In genomic region chr11:57975876-57976275, GRCm38 (mm10) we compare ENCODE assay signal across 25 mouse cellular contexts. TPM values are rescaled to one million over a fixed set of nuclear protein-coding genes. Genes with fewer than 3 reads are reported as not detected.
DNase-seq lines count a peak whose midpoint lies in the region; ATAC-seq and TF ChIP-seq lines count a peak whose summit lies in the region.
"Had no signal": no experiment of that assay in that cellular context is flagged by ENCODE, and none has a peak within 500 bp of the region (broad histone marks: within the 10 kb centered on the region; RNA-seq: fewer than 3 reads in every experiment).

No protein-coding gene starts in this region.

- no peak for TF ChIP-seq CTCF in intestine, postnatal 0 days (IDR thresholded peaks at IDR 0.05; ENCODE audit: low read depth)
- TF ChIP-seq CTCF in lung, adult 2 months (IDR thresholded peaks at IDR 0.05; ENCODE audit: insufficient read depth, low read length), result no peak
- TF ChIP-seq CTCF in stomach, postnatal 0 days (IDR thresholded peaks at IDR 0.05; ENCODE audit: low read depth), result no peak

- H3K4me3 ChIP-seq in intestine, embryonic 15.5 days (replicated peaks), result no peak overlapping the region
- no peak overlapping the region for H3K4me3 ChIP-seq in intestine, postnatal 0 days (ENCODE audit: low read depth, low read length)
- H3K4me3 ChIP-seq in lung, adult 2 months (replicated peaks; ENCODE audit: extremely low read depth, low read depth, low read length), result no peak overlapping the region
- H3K4me3 ChIP-seq in midbrain, embryonic 11.5 days (ENCODE audit: low read depth, low read length), result no peak overlapping the region
- no peak overlapping the region for H3K4me3 ChIP-seq in midbrain, embryonic 14.5 days (replicated peaks; ENCODE audit: low read depth, low read length)
- H3K4me3 ChIP-seq in stomach, postnatal 0 days (ENCODE audit: low read depth, low read length), result no peak overlapping the region
- H3K4me3 ChIP-seq: forebrain, embryonic 10.5 days; forebrain, embryonic 13.5 days; gastrocnemius, adult 2 months; heart, embryonic 12.5 days; heart, embryonic 15.5 days; hindbrain, embryonic 10.5 days; hindbrain, embryonic 13.5 days had no signal

- no peak for TF ChIP-seq POLR2A in lung, adult 2 months (IDR thresholded peaks at IDR 0.05; ENCODE audit: borderline replicate concordance, extremely low read depth, low read depth, low read length)

- ATAC-seq in intestine, embryonic 15.5 days, result 0 out of 2 replicates have a peak, but pooled peaks have one; percentile 35
- no peak for ATAC-seq in intestine, postnatal 0 days
- no peak for ATAC-seq in midbrain, embryonic 11.5 days (ENCODE audit: low FRiP score)
- ATAC-seq in midbrain, embryonic 14.5 days (ENCODE audit: low FRiP score, low TSS enrichment), result no peak
- peak; percentile 9; the same call in 1 of the 2 replicates for ATAC-seq in stomach, postnatal 0 days (ENCODE audit: low FRiP score, low TSS enrichment)
- no peak for ATAC-seq in frontal cortex, adult (ENCODE audit: low TSS enrichment)
- ATAC-seq: forebrain, embryonic 13.5 days; forebrain, embryonic 16.5 days had no signal

- no peaks in the 10 kb centered on the region for H3K9me3 ChIP-seq in intestine, embryonic 15.5 days
- H3K9me3 ChIP-seq in intestine, postnatal 0 days (ENCODE audit: control insufficient read depth), result no peaks in the 10 kb centered on the region
- H3K9me3 ChIP-seq in midbrain, embryonic 11.5 days (ENCODE audit: control insufficient read depth, low read length), result no peaks in the 10 kb centered on the region
- H3K9me3 ChIP-seq in midbrain, embryonic 14.5 days (ENCODE audit: control insufficient read depth, low read length), result no peaks in the 10 kb centered on the region
- H3K9me3 ChIP-seq in stomach, postnatal 0 days (ENCODE audit: control insufficient read depth, low read length), result no peaks in the 10 kb centered on the region
- H3K9me3 ChIP-seq: forebrain, embryonic 10.5 days; forebrain, embryonic 13.5 days; heart, embryonic 12.5 days; heart, embryonic 15.5 days; hindbrain, embryonic 10.5 days; hindbrain, embryonic 13.5 days had no signal

- peaks cover 4% of the 10 kb centered on the region for H3K4me1 ChIP-seq in intestine, embryonic 15.5 days (replicated peaks)
- H3K4me1 ChIP-seq in intestine, postnatal 0 days (replicated peaks; ENCODE audit: control insufficient read depth, insufficient read depth, low read length), result no peaks in the 10 kb centered on the region
- H3K4me1 ChIP-seq in lung, adult 2 months (ENCODE audit: control insufficient read depth, insufficient read depth, low read length), result no peaks in the 10 kb centered on the region
- H3K4me1 ChIP-seq in midbrain, embryonic 11.5 days (ENCODE audit: control insufficient read depth, insufficient read depth, low read length), result no peaks in the 10 kb centered on the region
- H3K4me1 ChIP-seq in midbrain, embryonic 14.5 days (ENCODE audit: control insufficient read depth, insufficient read depth, low read length), result no peaks in the 10 kb centered on the region
- H3K4me1 ChIP-seq in stomach, postnatal 0 days (replicated peaks; ENCODE audit: control insufficient read depth, insufficient read depth), result no peaks in the 10 kb centered on the region
- H3K4me1 ChIP-seq: forebrain, embryonic 13.5 days; heart, embryonic 15.5 days; hindbrain, embryonic 13.5 days had no signal

- no peak overlapping the region for H3K9ac ChIP-seq in intestine, embryonic 15.5 days
- no peak overlapping the region for H3K9ac ChIP-seq in intestine, postnatal 0 days (ENCODE audit: low read depth, low read length)
- no peak overlapping the region for H3K9ac ChIP-seq in midbrain, embryonic 11.5 days (ENCODE audit: low read length)
- no peak overlapping the region for H3K9ac ChIP-seq in midbrain, embryonic 14.5 days (replicated peaks; ENCODE audit: low read length)
- no peak overlapping the region for H3K9ac ChIP-seq in stomach, postnatal 0 days (ENCODE audit: low read length)
- H3K9ac ChIP-seq: forebrain, embryonic 13.5 days; heart, embryonic 12.5 days; heart, embryonic 15.5 days; hindbrain, embryonic 13.5 days had no signal

- DNase-seq in lung, adult 18-20 months, result peak; percentile 55 to 73
- DNase-seq in lung, adult 2 months, result no peak
- DNase-seq in midbrain, embryonic 11.5 days (ENCODE audit: low spot score, missing footprints), result peak; percentile 35
- DNase-seq in midbrain, embryonic 14.5 days, result no peak
- DNase-seq in stomach, postnatal 0 days (ENCODE audit: low spot score), result no peak
- DNase-seq: adrenal gland, postnatal 10 days; adrenal gland, postnatal 36 days; cerebellum, adult 18-20 months; cerebellum, adult 9-10 months; cerebellum, postnatal 14 days; gastrocnemius, adult 2 months; gastrocnemius, postnatal 14 days; heart, adult 18-20 months; heart, postnatal 10 days; heart, postnatal 36 days had no signal

- H3K36me3 ChIP-seq in intestine, embryonic 15.5 days, result no peaks in the 10 kb centered on the region
- H3K36me3 ChIP-seq in intestine, postnatal 0 days (ENCODE audit: control insufficient read depth, insufficient read depth), result no peaks in the 10 kb centered on the region
- H3K36me3 ChIP-seq in midbrain, embryonic 11.5 days (ENCODE audit: control insufficient read depth, insufficient read depth, low read length), result no peaks in the 10 kb centered on the region
- no peaks in the 10 kb centered on the region for H3K36me3 ChIP-seq in midbrain, embryonic 14.5 days (ENCODE audit: control insufficient read depth, insufficient read depth, low read length)
- no peaks in the 10 kb centered on the region for H3K36me3 ChIP-seq in stomach, postnatal 0 days (ENCODE audit: control insufficient read depth, insufficient read depth, low read length)
- H3K36me3 ChIP-seq: forebrain, embryonic 10.5 days; heart, embryonic 12.5 days; heart, embryonic 15.5 days; hindbrain, embryonic 10.5 days; hindbrain, embryonic 13.5 days had no signal

- TF ChIP-seq EP300 in stomach, postnatal 0 days (optimal IDR thresholded peaks at IDR 0.05), result no peak

- no peak overlapping the region for H3K4me2 ChIP-seq in intestine, embryonic 15.5 days (replicated peaks)
- no peak overlapping the region for H3K4me2 ChIP-seq in intestine, postnatal 0 days (replicated peaks; ENCODE audit: low read depth)
- H3K4me2 ChIP-seq in midbrain, embryonic 11.5 days, result no peak overlapping the region
- H3K4me2 ChIP-seq in midbrain, embryonic 14.5 days (ENCODE audit: low read length), result no peak overlapping the region
- H3K4me2 ChIP-seq in stomach, postnatal 0 days (replicated peaks; ENCODE audit: low read depth), result no peak overlapping the region
- H3K4me2 ChIP-seq: forebrain, embryonic 13.5 days; heart, embryonic 12.5 days; heart, embryonic 15.5 days; hindbrain, embryonic 13.5 days had no signal

- no peaks in the 10 kb centered on the region for H3K27me3 ChIP-seq in intestine, embryonic 15.5 days (replicated peaks)
- H3K27me3 ChIP-seq in intestine, postnatal 0 days (replicated peaks; ENCODE audit: control insufficient read depth, insufficient read depth, low read length), result no peaks in the 10 kb centered on the region
- no peaks in the 10 kb centered on the region for H3K27me3 ChIP-seq in midbrain, embryonic 11.5 days (ENCODE audit: control insufficient read depth, insufficient read depth, low read length)
- no peaks in the 10 kb centered on the region for H3K27me3 ChIP-seq in midbrain, embryonic 14.5 days (ENCODE audit: control insufficient read depth, insufficient read depth, low read length)
- no peaks in the 10 kb centered on the region for H3K27me3 ChIP-seq in stomach, postnatal 0 days (ENCODE audit: control insufficient read depth, insufficient read depth, low read length)
- H3K27me3 ChIP-seq: forebrain, embryonic 13.5 days; heart, embryonic 15.5 days; hindbrain, embryonic 13.5 days had no signal

- no peak overlapping the region for H3K27ac ChIP-seq in intestine, embryonic 15.5 days
- no peak overlapping the region for H3K27ac ChIP-seq in intestine, postnatal 0 days (ENCODE audit: low read depth, low read length)
- H3K27ac ChIP-seq in midbrain, embryonic 11.5 days (ENCODE audit: low read depth, low read length), result no peak overlapping the region
- H3K27ac ChIP-seq in midbrain, embryonic 14.5 days (replicated peaks; ENCODE audit: low read depth, low read length), result no peak overlapping the region
- H3K27ac ChIP-seq in stomach, postnatal 0 days (replicated peaks), result no peak overlapping the region
- H3K27ac ChIP-seq: forebrain, embryonic 10.5 days; forebrain, embryonic 13.5 days; gastrocnemius, adult 2 months; heart, embryonic 15.5 days; hindbrain, embryonic 10.5 days; hindbrain, embryonic 13.5 days had no signal

RNA-seq across cellular contexts. Expression of gene Larp1, which starts 33.0 kb away (rescaled TPM):
- 21.1 and 23.5 TPM in 2 replicates for polyA plus RNA-seq in intestine, embryonic 15.5 days (2015; fragmentation: Nextera tagmentation; extraction: Ambion mirVana)
- polyA plus RNA-seq in intestine, postnatal 0 days (2015; fragmentation: Nextera tagmentation; extraction: Ambion mirVana), result 9.6 and 11.5 TPM in 2 replicates
- 26.9 and 34.6 TPM in 2 replicates for polyA plus RNA-seq in lung, adult 2 months (2012; rRNA removed)
- 13.9 and 14.0 TPM in 2 replicates for polyA plus RNA-seq in midbrain, embryonic 11.5 days (2014; fragmentation: Nextera tagmentation; extraction: Ambion mirVana)
- polyA plus RNA-seq in midbrain, embryonic 14.5 days (2014; fragmentation: Nextera tagmentation; extraction: Ambion mirVana), result 19.1 and 19.6 TPM in 2 replicates
- 11.6 and 12.8 TPM in 2 replicates for polyA plus RNA-seq in stomach, postnatal 0 days (2015; fragmentation: Nextera tagmentation; extraction: Ambion mirVana)

Comparison
In these comparisons a context has a peak if more than half of its experiments do, and no peak if none do; other contexts are left out.
1. ATAC-seq: peak in intestine, embryonic 15.5 days (single experiment) and stomach, postnatal 0 days (single experiment); none in intestine, postnatal 0 days (single experiment), midbrain, embryonic 11.5 days (single experiment), midbrain, embryonic 14.5 days (single experiment) and frontal cortex, adult (single experiment).
2. DNase-seq: peak in lung, adult 18-20 months (2 of 2) and midbrain, embryonic 11.5 days (single experiment); none in lung, adult 2 months (single experiment), midbrain, embryonic 14.5 days (single experiment) and stomach, postnatal 0 days (single experiment).